Mouse (Mus musculus): ENCODE data around the gene Kremen1. TPM values are rescaled to one million over a fixed set of nuclear protein-coding genes. Genes with fewer than 3 reads are reported as not detected.

The Kremen1 gene
- total and polyA plus RNA-seq, 3 experiments = 1.3 to 4.1 TPM; not detected in 1

GRCm38 (mm10) chr11:5306017-5306416 is 44.7 kb upstream of the Kremen1 start:
- no peak overlapping the region for H3K4me3 ChIP-seq (ENCODE audit: control insufficient read depth in 1 of 2, insufficient read depth in 1 of 2, low read depth in 2 of 2, low read length in 2 of 2)
- H3K27me3 ChIP-seq (ENCODE audit: control insufficient read depth in 1 of 2, insufficient read depth in 2 of 2, low read length in 2 of 2) = no peaks in the 10 kb centered on the region
- DNase-seq (ENCODE audit: low read depth, low spot score) = peak; percentile 41
- H3K9ac ChIP-seq (ENCODE audit: control insufficient read depth, low read depth, low read length, poor library complexity, severe bottlenecking) = no peak overlapping the region
- H3K9me3 ChIP-seq (replicated peaks; ENCODE audit: insufficient read depth, low read length) = no peaks in the 10 kb centered on the region
- no peaks in the 10 kb centered on the region for H3K79me2 ChIP-seq (ENCODE audit: control insufficient read depth, insufficient read depth, low read length, poor library complexity)
- TF ChIP-seq UBTF (IDR thresholded peaks at IDR 0.05; ENCODE audit: borderline replicate concordance, insufficient read depth, low read depth, low read length) (no peak), ZNF384 (IDR thresholded peaks at IDR 0.05; ENCODE audit: low read depth, low read length) (no peak), TAL1 (IDR thresholded peaks at IDR 0.05; ENCODE audit: low read length) (no peak), SMC3 (IDR thresholded peaks at IDR 0.05; ENCODE audit: low read depth, low read length) (no peak), POLR2AphosphoS2 (IDR thresholded peaks at IDR 0.05; ENCODE audit: low read length) (no peak), ELF1 (IDR thresholded peaks at IDR 0.05; ENCODE audit: low read depth, low read length) (no peak), ZMIZ1 (IDR thresholded peaks at IDR 0.05; ENCODE audit: low read depth, low read length) (no peak), GABPA (IDR thresholded peaks at IDR 0.05; ENCODE audit: low read depth, low read length) (no peak), TBP (IDR thresholded peaks at IDR 0.05; ENCODE audit: low read depth, low read length) (no peak), MAFK (IDR thresholded peaks at IDR 0.05; ENCODE audit: borderline replicate concordance, low read depth, low read length) (no peak), TCF12 (IDR thresholded peaks at IDR 0.05; ENCODE audit: low read depth, low read length) (no peak), POLR2AphosphoS5 (IDR thresholded peaks at IDR 0.05; ENCODE audit: borderline replicate concordance, low read depth, low read length) (no peak), USF2 (IDR thresholded peaks at IDR 0.05; ENCODE audit: borderline replicate concordance in 1 of 2, insufficient read depth in 1 of 2, low read depth in 1 of 2, low read length in 2 of 2) (no peak), NELFE (IDR thresholded peaks at IDR 0.05; ENCODE audit: low read depth, low read length) (no peak)
- H3K27ac ChIP-seq (ENCODE audit: control insufficient read depth, low read depth, low read length) = no peak overlapping the region
- H3K36me3 ChIP-seq (ENCODE audit: control insufficient read depth in 1 of 2, insufficient read depth in 2 of 2, low read length in 2 of 2) = peaks cover 0 to 6% of the 10 kb centered on the region in 2 experiments; a peak in 2 of 4 replicates
- H3K4me1 ChIP-seq (ENCODE audit: control insufficient read depth in 1 of 2, insufficient read depth in 2 of 2, low read length in 2 of 2) = peaks cover 3% of the 10 kb centered on the region in 2 experiments; a peak in 3 of 4 replicates

GRCm38 (mm10) chr11:5304526-5304925 is 43.2 kb upstream of the Kremen1 start:
- no peak for DNase-seq (ENCODE audit: low read depth, low spot score)
- H3K36me3 ChIP-seq (ENCODE audit: control insufficient read depth in 1 of 2, insufficient read depth in 2 of 2, low read length in 2 of 2) = peaks cover 0 to 6% of the 10 kb centered on the region in 2 experiments; a peak in 2 of 4 replicates

More at GRCm38 (mm10) chr11:5304526-5304925, 43.2 kb upstream of the Kremen1 start:
- no peak overlapping the region for H3K4me3 ChIP-seq (ENCODE audit: control insufficient read depth in 1 of 2, insufficient read depth in 1 of 2, low read depth in 2 of 2, low read length in 2 of 2)
- no peaks in the 10 kb centered on the region for H3K27me3 ChIP-seq (ENCODE audit: control insufficient read depth in 1 of 2, insufficient read depth in 2 of 2, low read length in 2 of 2)
- H3K9ac ChIP-seq (ENCODE audit: control insufficient read depth, low read depth, low read length, poor library complexity, severe bottlenecking) = no peak overlapping the region
- H3K4me1 ChIP-seq (ENCODE audit: control insufficient read depth in 1 of 2, insufficient read depth in 2 of 2, low read length in 2 of 2) = peaks cover 3% of the 10 kb centered on the region in 2 experiments; a peak in 3 of 4 replicates
- no peak for TF ChIP-seq MAX (IDR thresholded peaks at IDR 0.05; ENCODE audit: low read length)
- no peak for TF ChIP-seq ZNF384 (IDR thresholded peaks at IDR 0.05; ENCODE audit: low read depth, low read length)
- no peak for TF ChIP-seq ETS1 (IDR thresholded peaks at IDR 0.05; ENCODE audit: low read depth, low read length)
- TF ChIP-seq POLR2A (IDR thresholded peaks at IDR 0.05; ENCODE audit: control insufficient read depth in 1 of 2, insufficient read depth in 1 of 2, low read depth in 1 of 2, low read length in 2 of 2, poor library complexity in 1 of 2) = no peak
- TF ChIP-seq POLR2AphosphoS5 (IDR thresholded peaks at IDR 0.05; ENCODE audit: borderline replicate concordance, low read depth, low read length) = no peak
- no peak for TF ChIP-seq MYC (IDR thresholded peaks at IDR 0.05; ENCODE audit: low read depth, low read length)
- no peak for TF ChIP-seq ELF1 (IDR thresholded peaks at IDR 0.05; ENCODE audit: low read depth, low read length)
- TF ChIP-seq POLR2AphosphoS2 (IDR thresholded peaks at IDR 0.05; ENCODE audit: low read length) = no peak
- no peak for TF ChIP-seq SIN3A (IDR thresholded peaks at IDR 0.05; ENCODE audit: low read length)
- no peaks in the 10 kb centered on the region for H3K9me3 ChIP-seq (replicated peaks; ENCODE audit: insufficient read depth, low read length)
- no peak overlapping the region for H3K27ac ChIP-seq (ENCODE audit: control insufficient read depth, low read depth, low read length)
- no peaks in the 10 kb centered on the region for H3K79me2 ChIP-seq (ENCODE audit: control insufficient read depth, insufficient read depth, low read length, poor library complexity)
